Mouse (Mus musculus) hindbrain, embryonic 16.5 days (tissue): Measurements from ENCODE around the gene 4930523C07Rik. TPM values are rescaled to one million over a fixed set of nuclear protein-coding genes. Genes with fewer than 3 reads are reported as not detected.

Experiments
- ATAC-seq: fragments of 200-750 bp; cut with Nextera tagmentation; 2 replicates; pipeline ENCODE4 v1.8.0; 2017; ENCODE audit warnings: moderate TSS enrichment, moderate library complexity
- H3K27ac ChIP-seq: fragments of 300-500 bp; sonication (generic); 2 replicates; pipeline ENCODE4 v1.5.1; 2014; ENCODE audit warnings: low read depth, mild to moderate bottlenecking, control low read depth, low read length, moderate library complexity
- H3K27me3 ChIP-seq: fragments of 300-500 bp; sonication (generic); replicated peaks from 2 replicates; pipeline ENCODE4 v1.6.1; 2014; ENCODE audit warnings: low read length; ENCODE audit not compliant: control insufficient read depth, insufficient read depth
- H3K36me3 ChIP-seq: fragments of 300-500 bp; sonication (generic); 2 replicates; pipeline ENCODE4 v1.6.1; 2014; ENCODE audit warnings: mild to moderate bottlenecking, low read length, moderate library complexity, mixed read lengths; ENCODE audit not compliant: control insufficient read depth, insufficient read depth
- H3K4me1 ChIP-seq: fragments of 300-500 bp; sonication (generic); 2 replicates; pipeline ENCODE4 v1.6.1; 2014; ENCODE audit warnings: low read depth, low read length; ENCODE audit not compliant: control insufficient read depth, insufficient read depth
- H3K4me2 ChIP-seq: fragments of 300-500 bp; sonication (generic); 2 replicates; pipeline ENCODE4 v1.6.1; 2014; ENCODE audit warnings: mild to moderate bottlenecking, low read length, control low read depth, moderate library complexity
- H3K4me3 ChIP-seq: fragments of 300-500 bp; sonication (generic); 2 replicates; pipeline ENCODE4 v1.5.1; 2014; ENCODE audit warnings: mild to moderate bottlenecking, low read length, control low read depth, moderate library complexity
- H3K9ac ChIP-seq: fragments of 300-500 bp; sonication (generic); 2 replicates; pipeline ENCODE4 v1.6.1; 2014; ENCODE audit warnings: low read depth, mild to moderate bottlenecking, control low read depth, low read length, moderate library complexity
- H3K9me3 ChIP-seq: fragments of 300-500 bp; sonication (generic); 2 replicates; pipeline ENCODE4 v1.6.1; 2014; ENCODE audit warnings: mild to moderate bottlenecking, low read length, moderate library complexity; ENCODE audit not compliant: control insufficient read depth
- WGBS: fragments of 180-500 bp; shearing (Covaris S2); extraction: QIAGEN DNeasy Blood & Tissue Kit; methylation state at CpG from one replicate; pipeline ENCODE4 v1.1.7; 2014; 5-methylcytosine and 5-hydroxymethylcytosine counted together
- polyA plus RNA-seq: library from polyadenylated mRNA; unstranded; fragments of >200 nt; fragmentation: Nextera tagmentation; extraction: Ambion mirVana; gene quantifications from 2 replicates; pipeline ENCODE4 v1.2.1, GENCODE M21; 2015

Gene 4930523C07Rik
- polyA plus RNA-seq, 1 experiment from 2014 or later = 3.3 TPM

GRCm38 (mm10) chr1:160123957-160124356 lies 79.8 kb downstream of the 4930523C07Rik start:
- Histone ChIP-seq H3K4me3 (no peak overlapping the region), H3K4me2 (no peak overlapping the region), H3K9me3 (no peaks in the 10 kb centered on the region), H3K27ac (no peak overlapping the region), H3K9ac (no peak overlapping the region), H3K4me1 (no peaks in the 10 kb centered on the region), H3K27me3 (no peaks in the 10 kb centered on the region), H3K36me3 (no peaks in the 10 kb centered on the region)
- 90% methylated on average over 2 of the region's 2 CpGs for WGBS
- ATAC-seq = no peak

Other genes with a start within 250 kb of the 4930523C07Rik start
- 0.08 and 0.44 TPM in 2 replicates for gene Tnn, start 109.2 kb downstream of the 4930523C07Rik start, polyA plus RNA-seq
- gene Mrps14, start 150.8 kb downstream of the 4930523C07Rik start, polyA plus RNA-seq = 129 and 137 TPM in 2 replicates
- 263 and 294 TPM in 2 replicates for gene Cacybp, start 168.5 kb downstream of the 4930523C07Rik start, polyA plus RNA-seq